Mouse (Mus musculus) ES-E14 (cell line): ENCODE measurements around the gene Mprip.

Experiments used
- MAFK ChIP-seq: IDR thresholded peaks from 2 replicates; pipeline ENCODE4 v1.6.1; 2014; ENCODE audit warnings: mild to moderate bottlenecking, low read depth, low read length, inconsistent platforms; ENCODE audit not compliant: insufficient read depth
- ZC3H11A ChIP-seq: IDR thresholded peaks from 2 replicates; pipeline ENCODE4 v1.6.1; 2012; ENCODE audit warnings: low read depth, mild to moderate bottlenecking, inconsistent platforms, low read length, borderline replicate concordance

- TF ChIP-seq ZC3H11A (no peak), MAFK (no peak)
Measured at GRCm38 (mm10) chr11:59743307-59743706, 82.2 kb downstream of the Mprip start.
